Mouse (Mus musculus): ENCODE data around the gene Tmem131. TPM values are rescaled to one million over a fixed set of nuclear protein-coding genes. Genes with fewer than 3 reads are reported as not detected.

The Tmem131 gene
- total RNA-seq, 2 experiments from 2014 or later: 40.1 to 42.7 TPM

GRCm38 (mm10) chr1:36761061-36761460, 182.4 kb downstream of the Tmem131 start:
- DNase-seq: no peak
- intact Hi-C loops (cut with DNase I): no loop called here

GRCm38 (mm10) chr1:36760401-36760800, 183.1 kb downstream of the Tmem131 start:
- intact Hi-C loops (cut with DNase I): no loop called here

GRCm38 (mm10) chr1:36759076-36759475, 184.4 kb downstream of the Tmem131 start:
- intact Hi-C loops (cut with DNase I): no loop called here
- no peak for DNase-seq

More at GRCm38 (mm10) chr1:36760401-36760800, 183.1 kb downstream of the Tmem131 start:
- no peak for DNase-seq

GRCm38 (mm10) chr1:36758553-36758952, 184.9 kb downstream of the Tmem131 start:
- DNase-seq: no peak
- intact Hi-C loops (cut with DNase I): no loop called here

GRCm38 (mm10) chr1:36753932-36754675, 189.4 kb downstream of the Tmem131 start:
- intact Hi-C loops (cut with DNase I): no loop called here
- DNase-seq: no peak

GRCm38 (mm10) chr1:36746452-36746851, 197.0 kb downstream of the Tmem131 start:
- DNase-seq: peak in 1 of 2 experiments; percentile 35
- intact Hi-C loops (cut with DNase I): no loop called here

- DNase-seq: no peak
- intact Hi-C loops (cut with DNase I): no loop called here
These were observed 197.8 kb downstream of the Tmem131 start for GRCm38 (mm10) chr1:36745661-36746060.

GRCm38 (mm10) chr1:36744268-36744944, 199.1 kb downstream of the Tmem131 start:
- peak; percentile 62 to 75 for DNase-seq
- intact Hi-C loops (cut with DNase I): no loop called here

GRCm38 (mm10) chr1:36743046-36743445, 200.4 kb downstream of the Tmem131 start:
- no peak for DNase-seq
- intact Hi-C loops (cut with DNase I): no loop called here

Other genes with a start within 250 kb of the Tmem131 start
- not detected for gene 4933424G06Rik, start 233.5 kb downstream of the Tmem131 start, total RNA-seq (2021)
- gene Actr1b, start 229.2 kb downstream of the Tmem131 start, total RNA-seq (2021): 100 to 1,000 TPM; 106 TPM
- 1 to 10 TPM in 1 of 2 experiments, under 1 TPM in 1; 0.22 to 3.3 TPM for gene Zap70, start 181.9 kb downstream of the Tmem131 start, total RNA-seq (2021)
- under 1 TPM; 0.20 to 0.65 TPM for gene Vwa3b, start 82.9 kb upstream of the Tmem131 start, total RNA-seq (2021)

All from heart, postnatal 14 days (tissue).